Mouse (Mus musculus) liver, embryonic 14.5 days (tissue): ENCODE data around the gene Il10rb. TPM values are rescaled to one million over a fixed set of nuclear protein-coding genes. Genes with fewer than 3 reads are reported as not detected.

ENCODE experiments used
- ATAC-seq: fragments of 200-750 bp; cut with Nextera tagmentation; 2 replicates; pipeline ENCODE4 v1.8.0; 2017; ENCODE audit warnings: moderate number of reproducible peaks, mild to moderate bottlenecking, moderate library complexity; ENCODE audit not compliant: insufficient read depth
- DNase-seq, 3 experiments: peaks; one replicate each; pipeline ENCODE4 v3.0.0-alpha.2; 2012 to 2013; ENCODE audit warnings: low read depth in 3 of 3, low spot score in 3 of 3
- H3K27ac ChIP-seq: fragments of 300-500 bp; sonication (generic); 2 replicates; pipeline ENCODE4 v1.5.1; 2014; ENCODE audit warnings: moderate library complexity, mild to moderate bottlenecking, control low read depth, inconsistent platforms
- H3K27me3 ChIP-seq: fragments of 300-500 bp; sonication (generic); 2 replicates; pipeline ENCODE4 v1.6.1; 2014; ENCODE audit warnings: mild to moderate bottlenecking, low read length, moderate library complexity; ENCODE audit not compliant: control insufficient read depth, insufficient read depth
- H3K36me3 ChIP-seq: fragments of 300-500 bp; sonication (generic); replicated peaks from 2 replicates; pipeline ENCODE4 v1.6.1; 2014; ENCODE audit warnings: low read depth; ENCODE audit not compliant: control insufficient read depth, insufficient read depth
- H3K4me1 ChIP-seq, 2 experiments: fragments of 200-500 bp in 1 of 2; fragments of 300-500 bp in 1 of 2; sonication (generic) in 1 of 2; replicated peaks; 2 replicates each; pipeline ENCODE4 v1.6.1; 2012 to 2014; ENCODE audit warnings: antibody characterized with exemption in 1 of 2, inconsistent platforms in 1 of 2, low read length in 1 of 2; ENCODE audit not compliant: control insufficient read depth in 2 of 2, insufficient read depth in 2 of 2
- H3K4me2 ChIP-seq: fragments of 300-500 bp; sonication (generic); 2 replicates; pipeline ENCODE4 v1.6.1; 2014; ENCODE audit warnings: low read depth, mild to moderate bottlenecking, control low read depth, moderate library complexity
- H3K4me3 ChIP-seq, 2 experiments: fragments of 200-500 bp in 1 of 2; fragments of 300-500 bp in 1 of 2; sonication (generic) in 1 of 2; 2 replicates each; pipeline ENCODE4 v1.5.1; 2012 to 2014; ENCODE audit warnings: low read depth in 2 of 2, low read length in 2 of 2, mild to moderate bottlenecking in 2 of 2, control low read depth in 1 of 2, inconsistent platforms in 1 of 2, moderate library complexity in 1 of 2; ENCODE audit not compliant: insufficient read depth in 1 of 2
- H3K9ac ChIP-seq: fragments of 300-500 bp; sonication (generic); replicated peaks from 2 replicates; pipeline ENCODE4 v1.6.1; 2014; ENCODE audit warnings: mild to moderate bottlenecking, control low read depth, moderate library complexity
- H3K9me3 ChIP-seq: fragments of 300-500 bp; sonication (generic); 2 replicates; pipeline ENCODE4 v1.6.1; 2016; ENCODE audit warnings: low read length, mixed read lengths; ENCODE audit not compliant: control insufficient read depth
- CTCF ChIP-seq: IDR thresholded peaks from 2 replicates; pipeline ENCODE4 v1.5.1; 2016; ENCODE audit warnings: antibody characterized with exemption, low read depth, control low read depth
- EP300 ChIP-seq: IDR thresholded peaks from 2 replicates; pipeline ENCODE4 v1.6.1; 2016; ENCODE audit warnings: antibody characterized with exemption, low read depth
- WGBS: fragments of 180-500 bp; shearing (Covaris S2); extraction: QIAGEN DNeasy Blood & Tissue Kit; methylation state at CpG from one replicate; pipeline ENCODE4 v1.1.7; 2014; ENCODE audit not compliant: insufficient replicate concordance; 5-methylcytosine and 5-hydroxymethylcytosine counted together
- polyA plus RNA-seq, 2 experiments: library from polyadenylated mRNA; depleted of rRNA in 1 of 2; stranded (reverse) in 1 of 2; unstranded in 1 of 2; fragments of >200 nt; fragmentation: Nextera tagmentation in 1 of 2; extraction: Ambion mirVana in 1 of 2; gene quantifications; 2 replicates each; pipeline versions ENCODE4 v1.2.1 to v1.2.3; 2012 to 2014

The Il10rb gene
- polyA plus RNA-seq (2012; rRNA removed) (12.4 and 12.7 TPM in 2 replicates), polyA plus RNA-seq (2014; fragmentation: Nextera tagmentation; extraction: Ambion mirVana) (24.9 and 28.7 TPM in 2 replicates)

GRCm38 (mm10) chr16:91405640-91406584 is at the start of gene Il10rb:
Il10rb (plus strand) TSS chr16:91406164.
- 2% methylated on average over 51 of the region's 51 CpGs for WGBS
- Histone ChIP-seq H3K9ac (peak within 1 kb of the TSS; percentile 98), H3K9me3 (no peaks in the 10 kb centered on the region), H3K4me3 (peak within 1 kb of the TSS; percentile 73 to 91), H3K4me2 (peak within 1 kb of the TSS; percentile 99), H3K4me1 (peaks cover 13 to 30% of the 10 kb centered on the region in 2 experiments), H3K36me3 (peaks cover 37% of the 10 kb centered on the region), H3K27ac (peak within 1 kb of the TSS; percentile 79), H3K27me3 (no peaks in the 10 kb centered on the region)
- DNase-seq, result peak; percentile 60 to 67 (median 64)
- no peak for TF ChIP-seq CTCF
- peak; percentile 91 for ATAC-seq

DNA sequence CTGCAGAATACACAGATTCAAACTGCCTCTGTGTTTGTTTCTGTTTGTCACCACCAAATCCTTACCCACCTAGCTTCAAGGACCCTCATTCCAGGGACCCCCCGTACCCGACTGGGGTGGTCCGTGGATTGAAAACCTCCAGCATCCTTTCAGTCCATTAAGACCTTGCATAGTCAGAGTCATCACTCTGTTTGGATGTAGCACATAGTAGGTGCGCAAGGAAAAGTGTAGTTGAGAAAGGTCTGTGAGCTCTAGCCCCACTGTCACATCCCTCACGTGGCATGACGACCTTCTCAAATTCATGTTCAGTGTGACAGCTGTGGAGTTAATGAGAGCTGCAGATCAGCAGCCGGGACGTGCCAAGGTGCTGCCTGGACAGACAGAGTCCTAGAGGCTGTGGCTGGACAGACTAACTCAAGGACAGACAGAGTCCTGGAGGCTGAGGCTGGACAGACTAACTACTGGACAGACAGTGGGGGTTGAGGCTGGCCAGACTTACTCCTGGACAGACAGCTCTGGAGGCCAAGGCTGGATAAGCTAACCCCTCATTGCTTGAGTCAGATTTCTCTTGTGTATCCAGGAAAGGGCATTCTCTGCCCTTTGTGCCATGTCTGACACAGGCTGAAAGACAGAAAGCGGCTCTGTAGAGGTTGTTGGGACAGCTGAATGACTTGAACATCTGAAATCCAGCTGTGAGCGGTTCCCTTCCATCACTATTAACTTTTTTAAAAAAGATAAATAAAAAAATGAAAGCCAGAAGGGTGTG is 49.0 kb upstream of the Il10rb start:
- 76% methylated on average over 10 of the region's 10 CpGs for WGBS
- Histone ChIP-seq H3K9me3 (no peaks in the 10 kb centered on the region), H3K27ac (no peak overlapping the region; the same call in 1 of the 2 replicates), H3K27me3 (no peaks in the 10 kb centered on the region), H3K4me2 (no peak overlapping the region), H3K4me3 (no peak overlapping the region), H3K4me1 (peaks cover 26 to 54% of the 10 kb centered on the region in 2 experiments), H3K36me3 (no peaks in the 10 kb centered on the region), H3K9ac (no peak overlapping the region)
- no peak for ATAC-seq
- TF ChIP-seq EP300 (no peak), CTCF (no peak)
- no peak for DNase-seq

GRCm38 (mm10) chr16:91357526-91357900 is 48.5 kb upstream of the Il10rb start:
- H3K27me3 ChIP-seq, result no peaks in the 10 kb centered on the region
- H3K4me3 ChIP-seq, result no peak overlapping the region
- no peaks in the 10 kb centered on the region for H3K36me3 ChIP-seq
- DNase-seq (no peak), ATAC-seq (no peak)
- TF ChIP-seq EP300 (no peak), CTCF (no peak)
- 64% methylated on average over 10 of the region's 10 CpGs for WGBS
- H3K4me1 ChIP-seq, result peaks cover 23 to 55% of the 10 kb centered on the region in 2 experiments
- H3K9ac ChIP-seq, result no peak overlapping the region
- no peak overlapping the region for H3K27ac ChIP-seq
- no peaks in the 10 kb centered on the region for H3K9me3 ChIP-seq
- no peak overlapping the region for H3K4me2 ChIP-seq

DNA sequence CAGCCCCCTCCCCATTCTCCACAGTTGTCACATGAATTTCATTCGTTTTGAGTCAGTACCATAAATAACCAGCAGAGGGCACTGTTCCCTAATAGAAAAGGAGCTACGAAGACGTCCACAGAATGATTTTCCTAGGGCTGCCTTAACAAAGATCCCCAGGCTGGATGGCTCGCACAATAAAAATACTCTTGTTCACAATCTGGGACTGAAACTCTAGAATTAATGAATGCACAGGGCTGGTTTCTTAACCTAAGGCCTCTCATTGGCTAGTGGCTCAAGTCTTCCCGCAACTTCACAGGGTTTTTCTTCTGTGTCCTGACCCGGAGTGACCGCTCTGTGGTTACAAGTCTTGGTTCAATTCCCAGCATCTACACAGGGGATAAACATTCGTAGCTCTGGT is 47.4 kb upstream of the Il10rb start:
- Histone ChIP-seq H3K4me2 (no peak overlapping the region), H3K36me3 (no peaks in the 10 kb centered on the region), H3K9me3 (no peaks in the 10 kb centered on the region), H3K9ac (no peak overlapping the region), H3K27ac (no peak overlapping the region; the same call in 1 of the 2 replicates), H3K27me3 (no peaks in the 10 kb centered on the region), H3K4me3 (no peak overlapping the region), H3K4me1 (peaks cover 18 to 58% of the 10 kb centered on the region in 2 experiments)
- DNase-seq (peak in 2 of 3 experiments; percentile 65 to 69), ATAC-seq (no peak)
- peak; percentile 79 for TF ChIP-seq CTCF
- peak; percentile 33; the same call in 1 of the 2 replicates for TF ChIP-seq EP300
- WGBS, result 41% methylated on average over 8 of the region's 8 CpGs

GRCm38 (mm10) chr16:91359531-91359930 is 46.4 kb upstream of the Il10rb start:
- H3K9ac ChIP-seq, result no peak overlapping the region
- H3K9me3 ChIP-seq, result no peaks in the 10 kb centered on the region
- TF ChIP-seq CTCF (no peak), EP300 (no peak)
- WGBS, result 84% methylated on average over 13 of the region's 13 CpGs
- H3K4me3 ChIP-seq, result no peak overlapping the region
- peaks cover 10 to 55% of the 10 kb centered on the region in 2 experiments for H3K4me1 ChIP-seq
- H3K27me3 ChIP-seq, result no peaks in the 10 kb centered on the region
- ATAC-seq (no peak), DNase-seq (no peak)
- no peak overlapping the region for H3K27ac ChIP-seq
- H3K36me3 ChIP-seq, result no peaks in the 10 kb centered on the region
- H3K4me2 ChIP-seq, result no peak overlapping the region
